Mouse (Mus musculus) spleen, postnatal 14 days (tissue): ENCODE data around the gene Olfr1219.

Experiments used
- DNase-seq, 2 experiments: peaks; one replicate each; pipeline ENCODE4 v3.0.0; 2021 to 2022; ENCODE audit warnings: low spot score in 2 of 2

Gene Olfr1219

DNA sequence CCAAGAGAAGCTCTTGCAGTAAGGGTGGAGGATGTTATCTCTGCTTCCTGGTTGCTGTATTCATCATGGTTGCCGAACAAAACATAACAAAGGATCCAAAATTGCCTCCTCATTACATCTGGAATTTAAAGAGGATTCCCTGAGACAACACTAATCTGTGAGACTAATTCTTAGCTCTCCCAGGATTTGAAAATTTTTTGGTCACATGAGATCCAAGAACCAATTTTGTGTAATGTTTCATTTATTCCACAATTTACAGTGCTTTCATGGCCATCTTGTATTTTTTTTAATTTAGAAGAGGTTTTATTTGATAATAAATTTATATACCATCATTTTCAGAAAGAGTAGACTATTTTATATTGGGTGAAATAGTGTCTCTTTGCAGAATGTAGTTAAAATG is at the start of gene Olfr1219:
Olfr1219 (minus strand) TSS at position 101 of the 400 bp plus-strand sequence.
- DNase-seq: no peak

DNA sequence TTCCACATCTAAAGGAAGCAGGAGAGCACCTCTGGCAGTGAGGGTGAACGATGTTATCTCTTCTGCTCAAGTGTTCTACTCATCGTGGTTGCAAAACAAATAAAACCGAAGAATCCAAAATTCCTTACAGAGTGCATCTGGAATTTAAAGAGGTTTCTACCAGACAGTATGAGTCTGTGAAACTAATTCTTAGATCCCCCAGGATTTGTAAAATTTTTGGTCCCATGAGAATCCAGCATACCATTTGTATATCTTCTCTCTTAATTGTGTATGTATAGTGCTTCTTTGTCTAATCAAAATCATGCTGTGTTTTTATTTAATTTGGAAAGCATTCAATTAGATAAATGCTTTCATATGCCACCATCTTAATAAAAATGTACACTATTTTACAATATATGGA is 49.6 kb upstream of the Olfr1219 start, which contains the start of gene Olfr1222:
Olfr1222 (minus strand) TSS at position 101 of the 400 bp plus-strand sequence.
- DNase-seq: no peak

DNA sequence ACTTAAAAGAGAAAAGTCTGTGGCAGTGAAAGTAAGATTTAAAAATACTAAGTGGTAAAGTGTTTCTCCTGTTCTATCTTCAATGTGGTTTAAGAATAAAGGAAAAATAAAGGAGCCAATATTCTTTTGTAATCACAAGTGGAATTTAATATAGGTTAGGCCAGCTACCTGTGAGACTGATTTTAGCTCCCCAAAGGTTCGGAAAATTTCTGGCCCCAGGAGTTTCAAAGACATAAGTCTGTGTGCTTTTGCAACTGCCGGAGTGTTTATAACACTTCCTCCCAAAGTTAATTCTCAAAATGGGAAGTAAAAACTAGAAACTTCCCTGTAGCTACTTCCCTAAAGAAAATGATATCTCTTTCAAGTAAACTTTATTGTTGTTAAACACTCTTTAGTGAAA is 33.9 kb upstream of the Olfr1219 start, which contains the start of gene Olfr1221:
Olfr1221 (minus strand) TSS at position 101 of the 400 bp plus-strand sequence.
- DNase-seq: no peak

DNA sequence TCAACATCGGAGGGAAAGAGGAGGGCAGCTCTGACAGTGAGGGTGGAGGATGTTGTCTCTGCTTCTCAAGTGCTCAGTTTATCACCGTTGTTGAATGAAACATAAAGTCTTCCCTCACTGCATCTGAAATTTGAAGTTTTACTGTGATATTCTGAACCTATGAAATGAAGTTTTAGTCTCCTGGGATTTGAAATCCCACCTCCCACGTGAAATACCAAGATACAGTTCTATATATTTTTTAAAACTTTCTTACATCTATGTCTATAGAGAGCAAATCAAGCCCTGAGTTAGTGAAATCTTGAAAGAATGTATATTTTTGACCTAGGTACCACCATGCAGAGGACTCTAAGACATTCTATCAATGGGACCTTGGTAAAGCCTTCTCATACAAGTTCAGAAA is 23.4 kb upstream of the Olfr1219 start, which contains the start of gene Olfr1220:
Olfr1220 (minus strand) TSS at position 101 of the 400 bp plus-strand sequence.
- DNase-seq: no peak

DNA sequence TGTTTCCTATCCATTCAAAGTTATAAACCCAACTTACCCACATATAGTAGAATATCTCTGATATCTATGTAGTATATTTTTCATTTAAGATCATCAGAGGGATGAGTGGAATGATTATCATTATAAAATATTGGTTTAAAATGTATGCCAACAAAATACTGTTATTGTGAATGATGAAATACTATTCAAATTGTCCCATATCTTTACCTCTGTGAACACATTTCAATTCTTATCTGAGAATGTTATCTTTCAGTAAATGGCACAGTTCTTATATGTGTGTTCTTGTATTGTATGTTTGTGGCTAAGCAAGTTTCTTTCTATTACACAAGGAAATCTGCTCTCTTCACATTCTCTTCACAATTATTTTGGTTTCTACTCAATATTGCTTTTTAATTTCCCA is 22.3 kb upstream of the Olfr1219 start:
- no peak for DNase-seq

DNA sequence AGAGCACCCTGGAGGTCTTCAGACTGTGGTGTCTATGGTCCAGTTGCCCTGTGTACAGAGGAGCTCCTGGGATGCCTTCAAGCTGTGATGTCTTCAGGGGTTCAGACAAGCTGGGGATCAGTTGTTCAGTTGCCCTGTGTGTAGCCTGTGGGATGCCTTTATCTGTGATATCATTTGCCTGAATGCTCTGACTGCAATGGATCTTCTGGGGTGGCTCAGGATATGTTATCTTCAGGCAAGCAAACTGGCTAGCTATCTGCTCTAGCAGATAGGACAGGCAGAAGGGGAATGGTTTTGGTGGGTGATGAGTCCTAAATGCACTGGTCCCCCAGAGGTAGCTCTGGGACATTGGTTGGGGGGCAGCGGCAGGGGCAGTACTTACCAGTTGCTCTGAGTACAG is 10.5 kb upstream of the Olfr1219 start:
- no peak for DNase-seq

DNA sequence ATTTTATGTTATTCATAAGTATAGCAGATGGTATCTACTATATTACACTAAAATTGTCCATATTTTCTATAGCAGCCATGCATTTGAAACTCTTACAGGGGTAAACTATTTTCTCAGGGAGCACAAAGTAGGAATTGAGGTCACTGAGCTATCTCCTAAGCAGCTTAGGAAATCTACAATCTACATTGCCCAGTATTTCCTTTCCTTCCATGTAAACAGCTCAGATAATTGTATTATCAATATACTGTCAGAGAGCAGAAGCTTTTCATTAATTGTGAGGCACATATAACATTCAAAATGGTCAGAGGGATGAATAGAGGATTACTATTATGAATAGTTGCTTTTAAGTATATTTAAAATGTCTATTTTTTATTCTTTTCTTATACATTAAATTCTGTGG is 1.8 kb downstream of the Olfr1219 start:
- DNase-seq: no peak

DNA sequence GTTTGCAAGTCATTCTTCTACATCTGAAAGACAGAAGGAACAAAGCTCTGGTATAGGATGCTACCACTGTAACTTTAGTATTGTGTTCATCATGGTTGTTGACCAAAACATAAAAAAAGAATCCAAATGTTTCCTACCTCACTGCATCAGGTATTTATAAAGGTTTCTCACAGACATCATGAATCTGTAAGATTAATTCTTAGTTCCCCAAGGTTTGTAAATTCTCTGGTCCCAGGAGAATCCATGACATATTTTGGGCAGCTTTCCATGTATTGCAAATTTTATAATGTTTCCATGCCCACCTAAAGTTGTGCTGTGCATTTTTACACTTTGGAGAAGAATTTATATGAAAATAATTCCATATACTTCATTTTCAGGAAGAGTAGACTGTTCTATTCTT is 22.2 kb downstream of the Olfr1219 start, which contains the start of gene Olfr1218:
Olfr1218 (minus strand) TSS at position 101 of the 400 bp plus-strand sequence.
- no peak for DNase-seq

DNA sequence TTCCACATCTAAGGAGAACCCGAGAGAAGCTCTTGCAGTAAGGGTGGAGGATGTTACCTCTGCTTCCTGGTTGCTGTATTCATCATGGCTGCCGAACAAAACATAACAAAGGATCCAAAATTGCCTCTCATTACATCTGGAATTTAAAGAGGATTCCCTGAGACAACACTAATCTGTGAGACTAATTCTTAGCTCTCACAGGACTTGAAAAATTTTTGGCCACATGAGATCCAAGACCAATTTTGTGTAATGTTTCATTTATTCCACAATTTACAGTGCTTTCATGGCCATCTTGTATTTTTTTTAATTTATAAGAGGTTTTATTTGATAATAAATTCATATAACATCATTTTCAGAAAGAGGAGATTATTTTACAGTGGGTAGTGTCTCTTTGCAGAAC is 51.3 kb downstream of the Olfr1219 start, which contains the start of gene Olfr1217:
Olfr1217 (minus strand) TSS at position 101 of the 400 bp plus-strand sequence.
- no peak for DNase-seq
